Mouse (Mus musculus) erythroblast, embryonic 14.5 days (primary cell): ENCODE data around the gene Tekt3.

ENCODE experiments used
- GATA1 ChIP-seq: IDR thresholded peaks from 2 replicates; pipeline ENCODE4 v1.6.1; 2012; ENCODE audit warnings: low read length, inconsistent platforms, mixed read lengths
- TAL1 ChIP-seq: IDR thresholded peaks from 3 replicates; pipeline ENCODE4 v1.6.1; 2012; ENCODE audit warnings: low read length, inconsistent platforms, mixed read lengths

DNA sequence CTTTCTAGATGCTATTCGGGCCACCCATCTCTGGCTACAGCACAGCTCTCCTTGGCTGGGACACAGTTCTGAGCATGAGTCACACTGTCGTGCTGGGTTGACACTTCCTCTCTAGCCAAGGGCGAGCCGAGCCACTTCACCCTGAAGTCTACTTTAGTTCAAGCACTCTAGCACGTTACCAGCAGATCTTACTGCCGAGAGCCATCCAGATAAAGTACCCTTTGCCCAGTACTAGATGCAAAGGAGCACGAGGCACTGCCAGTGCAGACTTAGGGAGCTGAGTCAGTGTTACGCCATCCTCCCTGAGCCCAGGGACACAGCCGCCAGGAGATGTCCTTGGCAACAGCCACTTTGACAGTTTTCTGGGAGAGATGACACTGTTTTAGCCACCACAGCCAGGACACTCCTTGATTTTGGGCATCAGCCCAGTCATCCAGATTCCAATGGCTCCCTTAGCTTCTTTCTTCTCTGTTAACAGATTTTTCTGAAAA lies 34.8 kb upstream of the Tekt3 start:
- TF ChIP-seq GATA1 = no peak
- no peak for TF ChIP-seq TAL1
